Mouse (Mus musculus) liver, embryonic 14.5 days (tissue): ENCODE results near the gene Atp6v0a4. TPM values are rescaled to one million over a fixed set of nuclear protein-coding genes. Genes with fewer than 3 reads are reported as not detected.
A peak's percentile ranks its signal among the peaks of the same experiment; 100 is the strongest.

Experiments used
- ATAC-seq: fragments of 200-750 bp; cut with Nextera tagmentation; 2 replicates; pipeline ENCODE4 v1.8.0; 2017; ENCODE audit warnings: moderate number of reproducible peaks, mild to moderate bottlenecking, moderate library complexity; ENCODE audit not compliant: insufficient read depth
- DNase-seq, 3 experiments: peaks; one replicate each; pipeline ENCODE4 v3.0.0-alpha.2; 2012 to 2013; ENCODE audit warnings: low read depth in 3 of 3, low spot score in 3 of 3
- H3K27ac ChIP-seq: fragments of 300-500 bp; sonication (generic); 2 replicates; pipeline ENCODE4 v1.5.1; 2014; ENCODE audit warnings: moderate library complexity, mild to moderate bottlenecking, control low read depth, inconsistent platforms
- H3K27me3 ChIP-seq: fragments of 300-500 bp; sonication (generic); 2 replicates; pipeline ENCODE4 v1.6.1; 2014; ENCODE audit warnings: mild to moderate bottlenecking, low read length, moderate library complexity; ENCODE audit not compliant: control insufficient read depth, insufficient read depth
- H3K36me3 ChIP-seq: fragments of 300-500 bp; sonication (generic); replicated peaks from 2 replicates; pipeline ENCODE4 v1.6.1; 2014; ENCODE audit warnings: low read depth; ENCODE audit not compliant: control insufficient read depth, insufficient read depth
- H3K4me1 ChIP-seq, 2 experiments: fragments of 200-500 bp in 1 of 2; fragments of 300-500 bp in 1 of 2; sonication (generic) in 1 of 2; replicated peaks; 2 replicates each; pipeline ENCODE4 v1.6.1; 2012 to 2014; ENCODE audit warnings: antibody characterized with exemption in 1 of 2, inconsistent platforms in 1 of 2, low read length in 1 of 2; ENCODE audit not compliant: control insufficient read depth in 2 of 2, insufficient read depth in 2 of 2
- H3K4me2 ChIP-seq: fragments of 300-500 bp; sonication (generic); 2 replicates; pipeline ENCODE4 v1.6.1; 2014; ENCODE audit warnings: low read depth, mild to moderate bottlenecking, control low read depth, moderate library complexity
- H3K4me3 ChIP-seq, 2 experiments: fragments of 200-500 bp in 1 of 2; fragments of 300-500 bp in 1 of 2; sonication (generic) in 1 of 2; 2 replicates each; pipeline ENCODE4 v1.5.1; 2012 to 2014; ENCODE audit warnings: low read depth in 2 of 2, low read length in 2 of 2, mild to moderate bottlenecking in 2 of 2, control low read depth in 1 of 2, inconsistent platforms in 1 of 2, moderate library complexity in 1 of 2; ENCODE audit not compliant: insufficient read depth in 1 of 2
- H3K9ac ChIP-seq: fragments of 300-500 bp; sonication (generic); replicated peaks from 2 replicates; pipeline ENCODE4 v1.6.1; 2014; ENCODE audit warnings: mild to moderate bottlenecking, control low read depth, moderate library complexity
- H3K9me3 ChIP-seq: fragments of 300-500 bp; sonication (generic); 2 replicates; pipeline ENCODE4 v1.6.1; 2016; ENCODE audit warnings: low read length, mixed read lengths; ENCODE audit not compliant: control insufficient read depth
- CTCF ChIP-seq: IDR thresholded peaks from 2 replicates; pipeline ENCODE4 v1.5.1; 2016; ENCODE audit warnings: antibody characterized with exemption, low read depth, control low read depth
- EP300 ChIP-seq: IDR thresholded peaks from 2 replicates; pipeline ENCODE4 v1.6.1; 2016; ENCODE audit warnings: antibody characterized with exemption, low read depth
- WGBS: fragments of 180-500 bp; shearing (Covaris S2); extraction: QIAGEN DNeasy Blood & Tissue Kit; methylation state at CpG from one replicate; pipeline ENCODE4 v1.1.7; 2014; ENCODE audit not compliant: insufficient replicate concordance; 5-methylcytosine and 5-hydroxymethylcytosine counted together
- polyA plus RNA-seq, 2 experiments: library from polyadenylated mRNA; depleted of rRNA in 1 of 2; stranded (reverse) in 1 of 2; unstranded in 1 of 2; fragments of >200 nt; fragmentation: Nextera tagmentation in 1 of 2; extraction: Ambion mirVana in 1 of 2; gene quantifications; 2 replicates each; pipeline versions ENCODE4 v1.2.1 to v1.2.3; 2012 to 2014

The Atp6v0a4 gene
- polyA plus RNA-seq, 2 experiments, result 0.13 to 0.35 TPM

GRCm38 (mm10) chr6:38071256-38071655 is 53.1 kb downstream of the Atp6v0a4 start:
- TF ChIP-seq CTCF (no peak), EP300 (peak; percentile 52; the same call in 1 of the 2 replicates)
- H3K4me3 ChIP-seq, result no peak overlapping the region
- ATAC-seq (peak; percentile 71; the same call in 1 of the 2 replicates), DNase-seq (peak in 1 of 3 experiments; percentile 15)
- no peak overlapping the region for H3K4me2 ChIP-seq
- no peak overlapping the region for H3K9ac ChIP-seq
- H3K27ac ChIP-seq, result no peak overlapping the region
- H3K27me3 ChIP-seq, result no peaks in the 10 kb centered on the region
- H3K9me3 ChIP-seq, result no peaks in the 10 kb centered on the region
- H3K36me3 ChIP-seq, result no peaks in the 10 kb centered on the region
- H3K4me1 ChIP-seq, result peaks cover 12 to 18% of the 10 kb centered on the region in 2 experiments
- WGBS, result 27% methylated on average over 4 of the region's 4 CpGs

- peak; percentile 25 to 41 (median 37) for DNase-seq
- Histone ChIP-seq H3K36me3 (no peaks in the 10 kb centered on the region), H3K4me1 (peaks cover under 1 to 6% of the 10 kb centered on the region in 2 experiments; a peak in 3 of 4 replicates), H3K27me3 (no peaks in the 10 kb centered on the region), H3K4me3 (no peak overlapping the region), H3K27ac (no peak overlapping the region), H3K9ac (no peak overlapping the region), H3K9me3 (no peaks in the 10 kb centered on the region), H3K4me2 (no peak overlapping the region)
- WGBS, result 2% methylated on average over 5 of the region's 5 CpGs
- no peak; the same call in 1 of the 2 replicates for ATAC-seq
- TF ChIP-seq EP300 (no peak), CTCF (peak; percentile 70)
Measured at GRCm38 (mm10) chr6:38066215-38066614, 58.2 kb downstream of the Atp6v0a4 start.

GRCm38 (mm10) chr6:38065501-38066122 is 58.8 kb downstream of the Atp6v0a4 start:
- H3K4me2 ChIP-seq, result no peak overlapping the region
- H3K4me1 ChIP-seq, result peaks cover 0 to under 1% of the 10 kb centered on the region in 2 experiments; a peak in 2 of 4 replicates
- H3K27ac ChIP-seq, result no peak overlapping the region
- ATAC-seq (no peak), DNase-seq (no peak)
- no peaks in the 10 kb centered on the region for H3K27me3 ChIP-seq
- H3K9me3 ChIP-seq, result no peaks in the 10 kb centered on the region
- 56% methylated on average over 11 of the region's 11 CpGs for WGBS
- TF ChIP-seq CTCF, result no peak
- no peak for TF ChIP-seq EP300
- H3K4me3 ChIP-seq, result no peak overlapping the region
- no peak overlapping the region for H3K9ac ChIP-seq
- no peaks in the 10 kb centered on the region for H3K36me3 ChIP-seq

GRCm38 (mm10) chr6:38065122-38065500 is 59.3 kb downstream of the Atp6v0a4 start:
- ATAC-seq (no peak), DNase-seq (no peak)
- TF ChIP-seq EP300, result no peak
- TF ChIP-seq CTCF, result no peak
- Histone ChIP-seq H3K9ac (no peak overlapping the region), H3K27ac (no peak overlapping the region), H3K4me2 (no peak overlapping the region), H3K9me3 (no peaks in the 10 kb centered on the region), H3K4me1 (no peaks in the 10 kb centered on the region), H3K4me3 (no peak overlapping the region), H3K27me3 (no peaks in the 10 kb centered on the region), H3K36me3 (no peaks in the 10 kb centered on the region)
- 52% methylated on average over 3 of the region's 3 CpGs for WGBS

- Histone ChIP-seq H3K27ac (no peak overlapping the region), H3K4me3 (no peak overlapping the region), H3K4me2 (no peak overlapping the region), H3K36me3 (no peaks in the 10 kb centered on the region), H3K27me3 (no peaks in the 10 kb centered on the region), H3K9me3 (no peaks in the 10 kb centered on the region), H3K9ac (no peak overlapping the region), H3K4me1 (no peaks in the 10 kb centered on the region)
- ATAC-seq (no peak), DNase-seq (no peak)
- no peak for TF ChIP-seq EP300
- TF ChIP-seq CTCF, result no peak
- WGBS, result 31% methylated on average over 2 of the region's 2 CpGs
Measured at GRCm38 (mm10) chr6:38064621-38065020, 59.8 kb downstream of the Atp6v0a4 start.
